Mouse (Mus musculus) midbrain, embryonic 13.5 days (tissue): ENCODE results near the gene C2cd3. TPM values are rescaled to one million over a fixed set of nuclear protein-coding genes. Genes with fewer than 3 reads are reported as not detected.
A peak's percentile ranks its signal among the peaks of the same experiment; 100 is the strongest.

Experiments
- ATAC-seq: fragments of 200-750 bp; cut with Nextera tagmentation; 2 replicates; pipeline ENCODE4 v1.8.0; 2017; ENCODE audit warnings: mild to moderate bottlenecking, moderate TSS enrichment, moderate library complexity
- H3K27ac ChIP-seq: fragments of 300-500 bp; sonication (generic); 2 replicates; pipeline ENCODE4 v1.5.1; 2015; ENCODE audit warnings: inconsistent platforms, mild to moderate bottlenecking, moderate library complexity
- H3K27me3 ChIP-seq: fragments of 300-500 bp; sonication (generic); 2 replicates; pipeline ENCODE4 v1.6.1; 2015; ENCODE audit warnings: mild to moderate bottlenecking, inconsistent platforms
- H3K36me3 ChIP-seq: fragments of 300-500 bp; sonication (generic); 2 replicates; pipeline ENCODE4 v1.6.1; 2015; ENCODE audit warnings: mild to moderate bottlenecking, inconsistent platforms
- H3K4me1 ChIP-seq: fragments of 300-500 bp; sonication (generic); replicated peaks from 2 replicates; pipeline ENCODE4 v1.6.1; 2015; ENCODE audit warnings: inconsistent platforms
- H3K4me2 ChIP-seq: fragments of 300-500 bp; sonication (generic); replicated peaks from 2 replicates; pipeline ENCODE4 v1.6.1; 2015; ENCODE audit warnings: moderate library complexity, mild to moderate bottlenecking, inconsistent platforms
- H3K4me3 ChIP-seq: fragments of 300-500 bp; sonication (generic); replicated peaks from 2 replicates; pipeline ENCODE4 v1.5.1; 2015; ENCODE audit warnings: mild to moderate bottlenecking, inconsistent platforms
- H3K9ac ChIP-seq: fragments of 300-500 bp; sonication (generic); replicated peaks from 2 replicates; pipeline ENCODE4 v1.6.1; 2015; ENCODE audit warnings: mild to moderate bottlenecking, inconsistent platforms
- H3K9me3 ChIP-seq: fragments of 300-500 bp; sonication (generic); 2 replicates; pipeline ENCODE4 v1.6.1; 2016; ENCODE audit warnings: mild to moderate bottlenecking, inconsistent platforms
- WGBS: fragments of 180-500 bp; shearing (Covaris S2); methylation state at CpG from one replicate; pipeline ENCODE4 v1.1.7; 2015; 5-methylcytosine and 5-hydroxymethylcytosine counted together
- polyA plus RNA-seq: library from polyadenylated mRNA; unstranded; fragments of >200 nt; fragmentation: Nextera tagmentation; extraction: Ambion mirVana; gene quantifications from 2 replicates; pipeline ENCODE4 v1.2.1, GENCODE M21; 2015

C2cd3 gene
- polyA plus RNA-seq = 25.7 and 28.7 TPM in 2 replicates

GRCm38 (mm10) chr7:100371495-100372451 is at the start of gene C2cd3, which contains the start of gene Ppme1:
C2cd3 (plus strand) TSS chr7:100372233.
Ppme1 (minus strand) TSS chr7:100372307.
- ATAC-seq = peak; percentile 99
- peak within 1 kb of the TSS; percentile 91 for H3K9ac ChIP-seq
- peak within 1 kb of the TSS; percentile 91 for H3K27ac ChIP-seq
- WGBS = under 1% methylated on average over 54 of the region's 54 CpGs
- H3K9me3 ChIP-seq = no peaks in the 10 kb centered on the region
- peak within 1 kb of the TSS; percentile 77 for H3K4me2 ChIP-seq
- H3K36me3 ChIP-seq = peaks cover 16% of the 10 kb centered on the region
- peak within 1 kb of the TSS; percentile 80 for H3K4me3 ChIP-seq
- H3K27me3 ChIP-seq = no peaks in the 10 kb centered on the region
- H3K4me1 ChIP-seq = peaks cover 35% of the 10 kb centered on the region

- Histone ChIP-seq H3K4me2 (no peak overlapping the region), H3K9me3 (no peaks in the 10 kb centered on the region), H3K27me3 (no peaks in the 10 kb centered on the region), H3K27ac (no peak overlapping the region), H3K4me1 (no peaks in the 10 kb centered on the region), H3K9ac (no peak overlapping the region), H3K36me3 (peaks cover 33% of the 10 kb centered on the region), H3K4me3 (no peak overlapping the region)
- no peak for ATAC-seq
- WGBS = 96% methylated on average over 3 of the region's 3 CpGs
These were observed 48.3 kb upstream of the C2cd3 start for GRCm38 (mm10) chr7:100323721-100324120.

- Histone ChIP-seq H3K9ac (no peak overlapping the region), H3K9me3 (no peaks in the 10 kb centered on the region), H3K4me3 (no peak overlapping the region), H3K27ac (no peak overlapping the region), H3K4me1 (no peaks in the 10 kb centered on the region), H3K27me3 (no peaks in the 10 kb centered on the region), H3K4me2 (no peak overlapping the region), H3K36me3 (peaks cover 47% of the 10 kb centered on the region)
- 78% methylated on average over 6 of the region's 6 CpGs for WGBS
- no peak for ATAC-seq
These were observed 46.6 kb upstream of the C2cd3 start for GRCm38 (mm10) chr7:100325482-100325881.

GRCm38 (mm10) chr7:100327514-100327913 is 44.5 kb upstream of the C2cd3 start:
- Histone ChIP-seq H3K9ac (no peak overlapping the region), H3K4me2 (no peak overlapping the region), H3K4me3 (no peak overlapping the region), H3K4me1 (no peaks in the 10 kb centered on the region), H3K36me3 (peaks cover 67% of the 10 kb centered on the region), H3K27ac (no peak overlapping the region), H3K9me3 (no peaks in the 10 kb centered on the region), H3K27me3 (no peaks in the 10 kb centered on the region)
- ATAC-seq = no peak
- WGBS = 98% methylated on average over 7 of the region's 7 CpGs

GRCm38 (mm10) chr7:100328636-100329035 is 43.4 kb upstream of the C2cd3 start:
- Histone ChIP-seq H3K27me3 (no peaks in the 10 kb centered on the region), H3K4me3 (no peak overlapping the region), H3K4me2 (no peak overlapping the region), H3K36me3 (peaks cover 78% of the 10 kb centered on the region), H3K4me1 (no peaks in the 10 kb centered on the region), H3K27ac (no peak overlapping the region), H3K9me3 (no peaks in the 10 kb centered on the region), H3K9ac (no peak overlapping the region)
- ATAC-seq = no peak
- 93% methylated on average over 4 of the region's 4 CpGs for WGBS

- WGBS = 96% methylated on average over 3 of the region's 3 CpGs
- H3K36me3 ChIP-seq = peaks cover 94% of the 10 kb centered on the region
- no peak overlapping the region for H3K4me3 ChIP-seq
- H3K27ac ChIP-seq = no peak overlapping the region
- ATAC-seq = no peak
- no peaks in the 10 kb centered on the region for H3K4me1 ChIP-seq
- H3K9ac ChIP-seq = no peak overlapping the region
- no peaks in the 10 kb centered on the region for H3K9me3 ChIP-seq
- H3K4me2 ChIP-seq = no peak overlapping the region
- no peaks in the 10 kb centered on the region for H3K27me3 ChIP-seq
These were observed 40.8 kb upstream of the C2cd3 start for GRCm38 (mm10) chr7:100331269-100331668.

- Histone ChIP-seq H3K4me2 (no peak overlapping the region), H3K9me3 (no peaks in the 10 kb centered on the region), H3K27ac (no peak overlapping the region), H3K4me3 (no peak overlapping the region), H3K36me3 (peaks cover 93% of the 10 kb centered on the region), H3K9ac (no peak overlapping the region), H3K27me3 (no peaks in the 10 kb centered on the region), H3K4me1 (no peaks in the 10 kb centered on the region)
- ATAC-seq = no peak
- WGBS = 93% methylated on average over 2 of the region's 2 CpGs
These were observed 36.1 kb upstream of the C2cd3 start for GRCm38 (mm10) chr7:100335921-100336320.

- Histone ChIP-seq H3K36me3 (peaks cover 22% of the 10 kb centered on the region), H3K9me3 (no peaks in the 10 kb centered on the region), H3K4me2 (no peak overlapping the region), H3K9ac (no peak overlapping the region), H3K4me3 (no peak overlapping the region), H3K4me1 (no peaks in the 10 kb centered on the region), H3K27ac (no peak overlapping the region), H3K27me3 (no peaks in the 10 kb centered on the region)
- WGBS = 92% methylated on average over 4 of the region's 4 CpGs
- no peak for ATAC-seq
These were observed 17.0 kb upstream of the C2cd3 start for GRCm38 (mm10) chr7:100354984-100355383.

GRCm38 (mm10) chr7:100356324-100356723 is 15.7 kb upstream of the C2cd3 start:
- 76% methylated on average over 5 of the region's 5 CpGs for WGBS
- H3K4me3 ChIP-seq = no peak overlapping the region
- H3K27me3 ChIP-seq = no peaks in the 10 kb centered on the region
- no peak overlapping the region for H3K4me2 ChIP-seq
- no peaks in the 10 kb centered on the region for H3K4me1 ChIP-seq
- peaks cover 17% of the 10 kb centered on the region for H3K36me3 ChIP-seq
- H3K9me3 ChIP-seq = no peaks in the 10 kb centered on the region
- H3K9ac ChIP-seq = no peak overlapping the region
- no peak overlapping the region for H3K27ac ChIP-seq
- ATAC-seq = no peak

GRCm38 (mm10) chr7:100356768-100357167 is 15.3 kb upstream of the C2cd3 start:
- no peaks in the 10 kb centered on the region for H3K27me3 ChIP-seq
- H3K27ac ChIP-seq = no peak overlapping the region
- H3K4me2 ChIP-seq = no peak overlapping the region
- no peak overlapping the region for H3K4me3 ChIP-seq
- no peaks in the 10 kb centered on the region for H3K4me1 ChIP-seq
- peaks cover 14% of the 10 kb centered on the region for H3K36me3 ChIP-seq
- ATAC-seq = no peak
- WGBS = 96% methylated on average over 1 of the region's 1 CpGs
- H3K9ac ChIP-seq = no peak overlapping the region
- H3K9me3 ChIP-seq = no peaks in the 10 kb centered on the region

GRCm38 (mm10) chr7:100357856-100358255 is 14.2 kb upstream of the C2cd3 start:
- no peak for ATAC-seq
- H3K9ac ChIP-seq = no peak overlapping the region
- H3K36me3 ChIP-seq = peaks cover 11% of the 10 kb centered on the region
- no peaks in the 10 kb centered on the region for H3K9me3 ChIP-seq
- no peak overlapping the region for H3K4me3 ChIP-seq
- H3K27ac ChIP-seq = no peak overlapping the region
- H3K4me1 ChIP-seq = no peaks in the 10 kb centered on the region
- H3K4me2 ChIP-seq = no peak overlapping the region
- no peaks in the 10 kb centered on the region for H3K27me3 ChIP-seq

GRCm38 (mm10) chr7:100363162-100363561 is 8.9 kb upstream of the C2cd3 start:
- no peak for ATAC-seq

More at GRCm38 (mm10) chr7:100363162-100363561, 8.9 kb upstream of the C2cd3 start:
- WGBS = 96% methylated on average over 2 of the region's 2 CpGs
- H3K9ac ChIP-seq = no peak overlapping the region
- no peaks in the 10 kb centered on the region for H3K36me3 ChIP-seq
- H3K4me3 ChIP-seq = no peak overlapping the region
- peaks cover 5% of the 10 kb centered on the region for H3K4me1 ChIP-seq
- H3K4me2 ChIP-seq = no peak overlapping the region
- no peak overlapping the region for H3K27ac ChIP-seq
- H3K27me3 ChIP-seq = no peaks in the 10 kb centered on the region
- H3K9me3 ChIP-seq = no peaks in the 10 kb centered on the region
